Mouse (Mus musculus): ENCODE measurements at regions not wholly inside any gene's neighbourhood (a gene's known extent, or its start where the extent isn't known, plus 50 kb on each side); places are given as distances from the start of the nearest gene placed in this dataset.
A peak's percentile ranks its signal among the peaks of the same experiment; 100 is the strongest.

DNA sequence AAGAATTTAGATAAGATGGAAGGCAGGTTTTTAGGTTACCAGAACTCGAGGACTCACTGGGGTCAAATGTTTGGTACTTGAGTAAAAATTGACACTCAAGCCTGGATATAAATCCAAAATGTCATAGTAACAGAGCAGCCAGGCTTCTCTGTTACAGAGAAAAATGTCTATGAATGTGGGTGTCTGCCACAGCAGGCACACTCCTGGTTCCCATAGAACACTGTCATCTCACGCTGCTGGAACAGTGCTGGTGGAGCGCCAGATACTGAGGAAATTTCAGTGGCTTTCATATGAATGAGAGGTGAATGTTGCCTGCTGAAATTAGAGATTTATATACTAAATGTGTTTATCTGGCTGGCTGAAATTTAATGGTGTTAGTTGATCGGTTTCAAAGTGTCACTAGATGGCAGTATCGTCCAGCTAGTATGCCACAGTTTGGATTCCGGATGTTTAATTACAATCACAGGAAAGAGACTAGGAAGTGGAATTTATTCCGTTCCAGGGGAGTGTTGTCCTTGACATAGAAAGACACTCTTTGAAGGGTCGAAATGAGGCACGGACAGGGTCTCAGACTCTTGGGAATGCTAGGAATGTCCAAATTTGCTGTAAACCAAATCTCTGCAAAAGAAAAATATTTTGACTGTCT, 273.9 kb downstream of the Snca start:
- Histone ChIP-seq H3K9ac (replicated peaks; ENCODE audit: low read length, poor library complexity, severe bottlenecking) (no peak overlapping the region), H3K4me3 (ENCODE audit: low read depth, low read length) (no peak overlapping the region), H3K4me1 (ENCODE audit: insufficient read depth, low read length) (no peaks in the 10 kb centered on the region), H3K27ac (ENCODE audit: low read depth, low read length) (no peak overlapping the region), H3K9me3 (ENCODE audit: low read length) (no peaks in the 10 kb centered on the region), H3K4me2 (ENCODE audit: low read depth, low read length, poor library complexity, severe bottlenecking) (peak overlapping the region; percentile 37; the same call in 1 of the 2 replicates), H3K36me3 (ENCODE audit: insufficient read depth, low read length) (no peaks in the 10 kb centered on the region), H3K27me3 (ENCODE audit: insufficient read depth, low read length) (no peaks in the 10 kb centered on the region)
- DNase-seq (ENCODE audit: low spot score) (peak; percentile 82), ATAC-seq (ENCODE audit: low FRiP score) (0 out of 2 replicates have a peak, but pooled peaks have one; percentile 34)
- 39% methylated on average over 9 of the region's 9 CpGs for WGBS
- peak; percentile 85 for TF ChIP-seq CTCF (IDR thresholded peaks at IDR 0.05)
